Mouse (Mus musculus): Measurements from ENCODE around the gene Igsf21.

The Igsf21 gene

DNA sequence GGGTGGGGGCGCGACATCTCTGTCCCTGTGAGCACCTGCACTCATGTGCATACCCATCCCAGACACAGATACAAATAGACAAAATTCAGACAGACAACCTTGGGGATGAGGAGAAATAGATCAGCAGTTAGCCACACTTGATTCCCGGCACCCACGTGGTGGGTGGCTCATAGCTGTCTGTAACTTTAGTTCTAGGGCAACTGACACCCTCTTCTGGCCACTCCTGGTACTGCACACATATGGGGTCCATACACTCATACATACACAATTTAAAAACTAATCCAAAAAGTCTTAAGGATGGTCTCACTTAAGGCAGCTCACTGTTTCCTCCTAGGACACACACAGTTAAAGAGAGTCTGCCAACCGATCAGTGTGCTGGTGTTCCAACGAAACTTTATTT lies 178.1 kb downstream of the Igsf21 start:
- in situ Hi-C loops (cut with MboI; ENCODE audit: low sequenced_read_pairs): no loop called here

DNA sequence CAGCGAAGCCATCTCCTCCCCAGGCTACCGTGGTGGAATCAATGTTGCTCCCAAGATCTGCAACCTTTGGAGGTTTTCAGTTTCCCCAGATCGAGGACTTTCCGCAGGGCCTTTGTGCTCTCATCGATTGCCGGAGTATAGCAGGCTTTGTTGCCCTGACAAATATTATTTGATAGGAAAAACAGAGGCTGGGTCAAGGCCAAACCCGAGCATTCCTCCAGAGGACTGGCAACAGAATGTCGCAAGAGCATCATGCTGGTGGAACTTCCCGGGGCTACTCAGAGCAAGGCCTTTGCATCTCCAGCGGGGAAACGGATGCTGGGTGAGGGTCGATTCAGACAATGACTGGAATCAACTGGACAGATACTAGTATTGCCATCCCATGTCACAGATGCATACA lies 180.6 kb downstream of the Igsf21 start:
- in situ Hi-C loops (cut with MboI; ENCODE audit: low sequenced_read_pairs): no loop called here

- in situ Hi-C loops (cut with MboI; ENCODE audit: low sequenced_read_pairs): no loop called here
Observed at GRCm38 (mm10) chr4:140063153-140063671, 183.4 kb downstream of the Igsf21 start.

GRCm38 (mm10) chr4:140060251-140060650 lies 186.3 kb downstream of the Igsf21 start:
- in situ Hi-C loops (cut with MboI; ENCODE audit: low sequenced_read_pairs): no loop called here

GRCm38 (mm10) chr4:140053042-140053441 lies 193.5 kb downstream of the Igsf21 start:
- in situ Hi-C loops (cut with MboI; ENCODE audit: low sequenced_read_pairs): no loop called here

DNA sequence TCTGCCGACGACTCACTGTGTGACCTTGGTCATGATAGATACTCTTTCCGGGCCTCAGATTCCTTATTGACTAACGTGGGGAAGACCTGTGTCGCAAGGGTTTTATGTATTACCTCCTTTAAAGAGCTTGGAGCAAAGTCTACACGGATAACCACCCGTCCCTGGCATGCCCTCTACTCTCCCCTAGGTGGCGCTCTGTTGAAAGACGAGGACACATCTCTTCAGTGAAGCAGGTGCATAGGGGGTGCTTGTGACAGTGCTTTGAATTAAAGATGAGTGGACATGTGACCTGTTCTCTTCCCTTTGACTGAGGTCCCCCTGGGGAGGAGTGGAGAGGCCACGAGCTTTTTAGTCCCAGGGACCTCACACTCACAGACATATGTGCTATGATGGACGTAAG lies 194.0 kb downstream of the Igsf21 start:
- in situ Hi-C loops (cut with MboI; ENCODE audit: low sequenced_read_pairs): no loop called here

DNA sequence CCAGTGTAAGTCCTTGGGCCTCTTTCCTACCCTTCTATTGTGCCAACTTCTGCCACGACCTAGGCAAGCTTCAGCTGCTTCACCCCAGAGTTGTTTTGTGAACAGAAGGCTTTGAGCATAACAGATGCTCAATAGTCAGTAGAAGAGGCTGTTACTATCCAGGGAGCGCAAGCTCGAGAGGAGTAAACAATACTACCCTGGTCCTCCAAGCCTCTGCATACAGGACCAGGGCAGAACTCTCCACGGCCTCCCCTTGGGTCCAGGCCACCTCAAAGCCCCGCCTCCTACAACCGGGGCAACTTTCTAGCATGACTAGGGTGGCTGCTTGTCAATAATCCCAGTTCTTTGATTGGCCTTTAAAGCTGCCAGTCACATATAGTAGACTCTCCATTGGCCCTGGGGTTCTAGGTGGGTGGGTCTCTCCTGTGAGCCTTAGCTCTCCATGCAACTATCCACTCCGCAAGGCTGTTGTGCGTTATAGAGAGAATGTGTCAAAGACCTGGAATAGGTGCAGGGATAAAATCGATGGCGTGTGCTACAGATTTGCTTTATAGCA lies 198.7 kb downstream of the Igsf21 start:
- in situ Hi-C loops (cut with MboI; ENCODE audit: low sequenced_read_pairs): no loop called here

DNA sequence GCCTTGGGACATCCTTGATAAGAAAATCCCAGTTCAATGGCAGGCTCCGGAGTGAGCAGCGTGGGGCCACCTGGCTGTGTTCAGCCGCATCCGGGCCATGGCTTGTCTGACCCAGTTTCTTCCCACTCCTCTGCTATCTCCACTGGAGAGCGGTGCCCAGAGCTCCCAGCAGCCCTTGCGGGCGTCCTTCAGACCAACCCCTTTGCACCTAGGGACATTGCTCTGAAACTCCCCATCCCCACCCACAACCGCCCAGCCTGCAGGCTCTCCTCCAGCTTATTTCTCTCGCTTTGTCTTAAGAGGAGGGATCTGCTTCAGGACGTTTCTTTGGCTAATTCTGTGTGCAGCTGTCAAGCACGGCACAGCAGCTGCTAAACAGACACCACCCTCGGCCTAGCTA lies 202.6 kb downstream of the Igsf21 start:
- in situ Hi-C loops (cut with MboI; ENCODE audit: low sequenced_read_pairs): no loop called here

- in situ Hi-C loops (cut with MboI; ENCODE audit: low sequenced_read_pairs): no loop called here
Observed at GRCm38 (mm10) chr4:140038586-140039411, 207.8 kb downstream of the Igsf21 start.

GRCm38 (mm10) chr4:140037784-140038387 lies 208.7 kb downstream of the Igsf21 start:
- in situ Hi-C loops (cut with MboI; ENCODE audit: low sequenced_read_pairs): no loop called here

GRCm38 (mm10) chr4:140035232-140035631 lies 211.4 kb downstream of the Igsf21 start:
- in situ Hi-C loops (cut with MboI; ENCODE audit: low sequenced_read_pairs): no loop called here

GRCm38 (mm10) chr4:140033394-140033793 lies 213.2 kb downstream of the Igsf21 start:
- in situ Hi-C loops (cut with MboI; ENCODE audit: low sequenced_read_pairs): no loop called here

DNA sequence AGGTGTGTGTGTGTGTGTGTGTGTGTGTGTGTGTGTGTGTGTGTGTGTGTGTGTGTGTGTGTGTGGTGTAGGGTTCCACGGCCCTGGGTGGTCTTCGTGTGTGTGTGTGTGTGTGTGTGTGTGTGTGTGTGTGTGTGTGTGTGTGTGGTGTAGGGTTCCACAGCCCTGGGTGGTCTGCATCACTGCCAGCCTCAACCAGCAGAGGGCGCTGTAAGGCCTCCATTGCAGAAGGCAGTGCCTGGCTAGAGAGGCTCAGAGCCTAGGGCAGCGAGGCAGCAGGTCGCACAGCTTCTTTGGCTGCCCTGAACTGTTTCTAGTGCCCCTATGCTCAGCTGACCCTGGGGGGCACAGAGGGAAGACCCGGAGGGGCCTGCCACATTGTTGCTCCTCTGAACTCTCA lies 216.2 kb downstream of the Igsf21 start:
- in situ Hi-C loops (cut with MboI; ENCODE audit: low sequenced_read_pairs): no loop called here

DNA sequence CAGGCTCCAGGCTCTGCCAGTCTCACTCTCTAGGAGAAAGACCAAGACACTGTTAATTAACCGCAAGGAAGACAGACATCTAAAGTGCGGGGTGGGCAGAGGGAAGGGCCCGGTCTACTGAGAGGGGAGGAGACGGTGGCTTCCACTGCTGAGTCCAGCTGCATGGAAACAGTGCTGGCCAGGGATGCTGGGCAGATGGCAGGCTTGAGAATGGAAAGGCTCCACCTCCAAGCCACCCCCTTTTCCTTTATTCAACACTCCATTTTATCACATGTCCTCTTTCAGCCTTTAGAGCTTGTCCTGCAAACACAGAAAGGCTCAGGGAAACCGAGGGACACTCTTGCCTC lies 216.6 kb downstream of the Igsf21 start:
- in situ Hi-C loops (cut with MboI; ENCODE audit: low sequenced_read_pairs): no loop called here

- in situ Hi-C loops (cut with MboI; ENCODE audit: low sequenced_read_pairs): no loop called here
Observed at GRCm38 (mm10) chr4:140029324-140030039, 217.1 kb downstream of the Igsf21 start.

- in situ Hi-C loops (cut with MboI; ENCODE audit: low sequenced_read_pairs): no loop called here
Observed at GRCm38 (mm10) chr4:140023833-140024232, 222.8 kb downstream of the Igsf21 start.

DNA sequence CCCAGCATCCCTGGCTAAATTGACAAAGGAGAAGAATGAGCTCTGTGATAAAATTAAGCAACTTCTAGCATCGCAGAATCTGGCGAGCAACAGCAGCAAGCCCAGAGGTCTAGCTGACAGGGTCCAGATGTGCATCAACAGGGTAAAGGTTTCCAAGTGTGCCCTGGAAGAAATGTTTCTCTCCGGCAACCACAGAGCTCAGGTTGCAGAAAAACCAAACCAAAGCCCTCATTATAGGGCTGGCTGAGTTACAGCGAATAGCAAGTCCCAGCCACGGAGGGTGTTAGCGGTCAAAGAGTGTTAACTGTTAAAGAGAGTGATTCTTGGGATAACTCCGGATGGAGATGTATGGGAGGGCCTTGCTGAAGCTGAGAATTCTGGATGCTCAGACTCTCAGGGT lies 230.7 kb downstream of the Igsf21 start:
- in situ Hi-C loops (cut with MboI; ENCODE audit: low sequenced_read_pairs): no loop called here

GRCm38 (mm10) chr4:140010728-140011470 lies 235.7 kb downstream of the Igsf21 start:
- in situ Hi-C loops (cut with MboI; ENCODE audit: low sequenced_read_pairs): no loop called here

- in situ Hi-C loops (cut with MboI; ENCODE audit: low sequenced_read_pairs): no loop called here
Observed at GRCm38 (mm10) chr4:140004932-140005331, 241.7 kb downstream of the Igsf21 start.

DNA sequence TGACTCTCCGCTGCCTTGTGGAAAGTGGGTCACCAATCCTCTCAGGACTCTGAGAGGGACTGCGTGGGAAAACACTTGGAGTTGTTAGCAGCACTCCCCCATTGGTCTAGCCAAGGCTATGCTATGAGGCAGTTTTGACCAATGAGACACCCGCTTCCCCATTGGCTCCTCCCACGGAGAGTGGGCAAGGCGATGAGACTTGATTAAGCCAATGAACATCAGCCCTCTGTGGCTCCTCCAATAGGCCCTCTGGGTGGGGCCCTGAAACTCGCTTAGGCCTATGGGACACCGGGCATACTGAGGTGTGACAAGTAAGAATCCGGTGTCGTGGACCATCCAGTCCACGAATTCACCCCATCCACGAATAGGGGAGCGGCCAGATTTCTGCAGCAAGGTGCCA lies 242.4 kb downstream of the Igsf21 start:
- in situ Hi-C loops (cut with MboI; ENCODE audit: low sequenced_read_pairs): no loop called here

- in situ Hi-C loops (cut with MboI; ENCODE audit: low sequenced_read_pairs): no loop called here
Observed at GRCm38 (mm10) chr4:140002069-140002468, 244.5 kb downstream of the Igsf21 start.
